Mouse (Mus musculus): ENCODE measurements around the gene Fras1. TPM values are rescaled to one million over a fixed set of nuclear protein-coding genes. Genes with fewer than 3 reads are reported as not detected.

Fras1 gene
- total and polyA plus RNA-seq, 3 experiments, result 2.1 to 5.8 (median 5.4) TPM

- in situ Hi-C loops (cut with MboI; ENCODE audit: low pct_ligation_motif_present, low pct_unique_long_range_greater_than_20kb, low sequenced_read_pairs) (no loop called here), dilution Hi-C loops (cut with MboI; ENCODE audit: extremely low pct_ligation_motif_present, extremely low pct_unique_long_range_greater_than_20kb, low sequenced_read_pairs) (no loop called here)
- Histone ChIP-seq H3K27ac (ENCODE audit: insufficient read depth, low read depth) (no peak overlapping the region), H3K27me3 (replicated peaks) (no peaks in the 10 kb centered on the region), H3K4me2 (ENCODE audit: insufficient read depth, low read depth, poor library complexity, severe bottlenecking) (no peak overlapping the region), H3K36me3 (replicated peaks in 1 of 2; ENCODE audit: control insufficient read depth in 1 of 2, insufficient read depth in 1 of 2, low read length in 1 of 2) (no peaks in the 10 kb centered on the region), H3K4me3 (replicated peaks in 1 of 3; ENCODE audit: low read depth in 2 of 3, low read length in 2 of 3, poor library complexity in 1 of 3) (no peak overlapping the region), H3K79me2 (replicated peaks; ENCODE audit: control insufficient read depth, extremely low read depth, insufficient read depth, poor library complexity, severe bottlenecking) (no peaks in the 10 kb centered on the region), H3K9me3 (replicated peaks; ENCODE audit: low read length) (no peaks in the 10 kb centered on the region), H3K9ac (ENCODE audit: insufficient read depth, low read depth) (no peak overlapping the region), H3K4me1 (ENCODE audit: control insufficient read depth in 1 of 2, insufficient read depth in 2 of 2) (no peaks in the 10 kb centered on the region)
- TF ChIP-seq MAZ (IDR thresholded peaks at IDR 0.05; ENCODE audit: low read depth, low read length) (no peak), CHD1 (IDR thresholded peaks at IDR 0.05; ENCODE audit: low read depth, low read length) (no peak), GABPA (IDR thresholded peaks at IDR 0.05; ENCODE audit: insufficient replicate concordance, low read depth, low read length) (no peak), ZKSCAN1 (IDR thresholded peaks at IDR 0.05; ENCODE audit: borderline replicate concordance, low read depth, low read length) (no peak), TBP (conservative IDR thresholded peaks at IDR 0.05; ENCODE audit: low read depth, low read length) (no peak), POLR2AphosphoS2 (IDR thresholded peaks at IDR 0.05; ENCODE audit: low read depth, low read length) (no peak), MAFK (IDR thresholded peaks at IDR 0.05; ENCODE audit: insufficient replicate concordance, low read length) (no peak), USF1 (IDR thresholded peaks at IDR 0.05; ENCODE audit: low read depth, low read length) (no peak), SMC3 (IDR thresholded peaks at IDR 0.05; ENCODE audit: low read depth, low read length) (no peak), CHD2 (IDR thresholded peaks at IDR 0.05; ENCODE audit: low read length) (no peak), SIN3A (IDR thresholded peaks at IDR 0.05; ENCODE audit: low read length) (no peak), POLR2A (IDR thresholded peaks at IDR 0.05; ENCODE audit: low read depth, low read length) (no peak)
- no peak for DNase-seq (ENCODE audit: extremely low read depth)
These were observed 436.9 kb downstream of the Fras1 start for GRCm38 (mm10) chr5:96810620-96811019.

DNA sequence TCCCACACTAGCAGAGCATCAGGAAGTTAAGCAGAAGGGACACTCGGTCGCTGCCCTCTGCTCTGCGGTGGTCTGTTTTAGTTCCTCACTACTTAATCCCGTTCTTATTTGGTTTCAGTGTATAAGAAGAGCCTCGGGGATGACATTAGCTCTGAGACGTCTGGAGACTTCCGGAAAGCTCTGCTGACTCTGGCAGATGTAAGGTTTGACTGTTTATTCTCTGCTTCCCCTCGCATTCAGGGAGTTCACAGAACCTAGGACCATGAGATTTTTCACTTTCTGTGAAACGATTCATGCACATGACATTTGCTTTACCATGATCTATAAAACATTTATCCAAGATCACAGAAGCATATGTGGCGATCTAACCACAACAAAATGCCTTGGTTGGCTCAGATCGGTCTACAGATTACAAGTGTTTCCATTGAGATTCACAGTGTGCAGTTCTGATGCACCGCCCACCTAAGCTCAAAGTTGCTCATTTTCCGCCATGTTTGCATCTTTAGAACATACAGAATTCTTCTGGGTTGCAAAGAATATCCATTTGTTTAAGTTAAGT is 451.1 kb downstream of the Fras1 start:
- Histone ChIP-seq H3K4me3 (replicated peaks in 1 of 3; ENCODE audit: low read depth in 2 of 3, low read length in 2 of 3, poor library complexity in 1 of 3) (no peak overlapping the region), H3K4me1 (ENCODE audit: control insufficient read depth in 1 of 2, insufficient read depth in 2 of 2) (peaks cover 0 to 10% of the 10 kb centered on the region in 2 experiments; a peak in 3 of 4 replicates), H3K79me2 (replicated peaks; ENCODE audit: control insufficient read depth, extremely low read depth, insufficient read depth, poor library complexity, severe bottlenecking) (no peaks in the 10 kb centered on the region), H3K27me3 (replicated peaks) (no peaks in the 10 kb centered on the region), H3K9me3 (replicated peaks; ENCODE audit: low read length) (no peaks in the 10 kb centered on the region), H3K36me3 (replicated peaks in 1 of 2; ENCODE audit: control insufficient read depth in 1 of 2, insufficient read depth in 1 of 2, low read length in 1 of 2) (no peaks in the 10 kb centered on the region), H3K27ac (ENCODE audit: insufficient read depth, low read depth) (no peak overlapping the region), H3K4me2 (ENCODE audit: insufficient read depth, low read depth, poor library complexity, severe bottlenecking) (no peak overlapping the region), H3K9ac (ENCODE audit: insufficient read depth, low read depth) (no peak overlapping the region)
- no peak for DNase-seq (ENCODE audit: extremely low read depth)
- dilution Hi-C loops (cut with MboI; ENCODE audit: extremely low pct_ligation_motif_present, extremely low pct_unique_long_range_greater_than_20kb, low sequenced_read_pairs) (no loop called here), in situ Hi-C loops (cut with MboI; ENCODE audit: low pct_ligation_motif_present, low pct_unique_long_range_greater_than_20kb, low sequenced_read_pairs) (no loop called here)
- TF ChIP-seq USF2 (conservative IDR thresholded peaks at IDR 0.05; ENCODE audit: low read depth, low read length) (no peak), EP300 (IDR thresholded peaks at IDR 0.05; ENCODE audit: low read length) (no peak), MAZ (IDR thresholded peaks at IDR 0.05; ENCODE audit: low read depth, low read length) (no peak), POLR2AphosphoS2 (IDR thresholded peaks at IDR 0.05; ENCODE audit: low read depth, low read length) (no peak), ELF1 (IDR thresholded peaks at IDR 0.05; ENCODE audit: low read depth, low read length) (no peak), IRF4 (IDR thresholded peaks at IDR 0.05; ENCODE audit: low read depth, low read length) (no peak), JUN (IDR thresholded peaks at IDR 0.05; ENCODE audit: insufficient read depth, low read depth, low read length) (no peak), ZKSCAN1 (IDR thresholded peaks at IDR 0.05; ENCODE audit: borderline replicate concordance, low read depth, low read length) (no peak), MXI1 (IDR thresholded peaks at IDR 0.05; ENCODE audit: low read depth, low read length) (no peak)
